Mouse (Mus musculus) limb, embryonic 15.5 days (tissue): ENCODE data around the gene Afp. TPM values are rescaled to one million over a fixed set of nuclear protein-coding genes. Genes with fewer than 3 reads are reported as not detected.

Experiments used
- ATAC-seq: fragments of 200-750 bp; cut with Nextera tagmentation; 2 replicates; pipeline ENCODE4 v1.8.0; 2017; ENCODE audit warnings: low read depth, moderate TSS enrichment; ENCODE audit not compliant: insufficient number of reproducible peaks, low FRiP score, low TSS enrichment
- H3K27ac ChIP-seq: fragments of 300-500 bp; sonication (generic); 2 replicates; pipeline ENCODE4 v1.5.1; 2015; ENCODE audit warnings: moderate library complexity, mild to moderate bottlenecking, inconsistent platforms
- H3K27me3 ChIP-seq: fragments of 300-500 bp; sonication (generic); 2 replicates; pipeline ENCODE4 v1.6.1; 2015; ENCODE audit warnings: inconsistent platforms
- H3K36me3 ChIP-seq: fragments of 300-500 bp; sonication (generic); 2 replicates; pipeline ENCODE4 v1.6.1; 2015; ENCODE audit warnings: inconsistent platforms
- H3K4me1 ChIP-seq: fragments of 300-500 bp; sonication (generic); 2 replicates; pipeline ENCODE4 v1.6.1; 2015; ENCODE audit warnings: inconsistent platforms
- H3K4me2 ChIP-seq: fragments of 300-500 bp; sonication (generic); 2 replicates; pipeline ENCODE4 v1.6.1; 2015; ENCODE audit warnings: mild to moderate bottlenecking, inconsistent platforms
- H3K4me3 ChIP-seq: fragments of 300-500 bp; sonication (generic); 2 replicates; pipeline ENCODE4 v1.5.1; 2015; ENCODE audit warnings: mild to moderate bottlenecking, inconsistent platforms
- H3K9ac ChIP-seq: fragments of 300-500 bp; sonication (generic); 2 replicates; pipeline ENCODE4 v1.6.1; 2015; ENCODE audit warnings: inconsistent platforms
- H3K9me3 ChIP-seq: fragments of 300-500 bp; sonication (generic); 2 replicates; pipeline ENCODE4 v1.6.1; 2016; ENCODE audit warnings: inconsistent platforms
- WGBS: fragments of 180-500 bp; shearing (Covaris S2); methylation state at CpG from one replicate; pipeline ENCODE4 v1.1.7; 2015; 5-methylcytosine and 5-hydroxymethylcytosine counted together
- polyA plus RNA-seq: library from polyadenylated mRNA; unstranded; fragments of >200 nt; fragmentation: Nextera tagmentation; extraction: Ambion mirVana; gene quantifications from 2 replicates; pipeline ENCODE4 v1.2.1, GENCODE M21; 2015

Afp gene
- polyA plus RNA-seq, 1 experiment from 2014 or later: 26.6 TPM

DNA sequence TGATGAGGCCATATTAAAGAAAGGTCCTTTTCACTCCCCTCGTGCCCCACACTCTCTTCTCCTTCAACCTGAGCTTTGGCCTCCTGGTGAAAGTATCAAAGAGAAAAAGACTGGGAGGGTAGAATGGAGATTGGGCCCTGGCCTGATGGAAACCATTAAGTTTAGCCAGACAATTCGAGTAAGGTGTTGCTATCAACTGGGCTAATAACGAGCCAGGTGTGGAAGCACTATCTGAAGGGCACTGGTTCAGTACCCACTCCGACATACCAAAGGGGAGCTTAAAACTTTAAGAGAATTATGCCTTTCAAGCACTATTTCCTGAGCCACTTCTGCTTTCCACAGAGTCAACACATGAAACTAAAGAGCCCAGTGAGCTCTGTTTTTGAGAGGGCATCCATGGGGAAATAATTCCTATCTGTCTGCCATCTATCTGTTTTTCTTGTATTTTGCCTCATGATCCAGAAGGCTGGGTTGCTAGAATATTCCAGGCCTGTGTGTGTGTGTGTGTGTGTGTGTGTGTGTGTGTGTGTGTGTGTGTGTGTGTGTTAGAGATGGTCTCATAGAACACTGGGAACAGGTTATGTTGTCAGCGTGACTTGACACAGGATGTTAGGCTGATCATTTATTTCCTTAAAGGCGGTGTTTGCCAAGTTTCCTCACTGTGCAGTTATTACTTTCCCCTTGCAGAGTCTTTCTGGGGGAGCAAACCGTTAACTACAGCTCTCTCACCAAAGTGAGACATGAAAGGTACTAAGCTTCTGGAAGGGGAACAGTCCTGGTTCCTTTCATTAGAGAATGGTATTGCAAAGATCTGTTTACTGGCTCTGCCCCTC, 13.0 kb upstream of the Afp start:
- no peaks in the 10 kb centered on the region for H3K27me3 ChIP-seq
- H3K4me3 ChIP-seq: no peak overlapping the region
- H3K9me3 ChIP-seq: no peaks in the 10 kb centered on the region
- H3K4me2 ChIP-seq: no peak overlapping the region
- no peaks in the 10 kb centered on the region for H3K36me3 ChIP-seq
- no peak overlapping the region for H3K27ac ChIP-seq
- H3K9ac ChIP-seq: no peak overlapping the region
- ATAC-seq: no peak
- no peaks in the 10 kb centered on the region for H3K4me1 ChIP-seq
- 47% methylated on average over 7 of the region's 7 CpGs for WGBS

DNA sequence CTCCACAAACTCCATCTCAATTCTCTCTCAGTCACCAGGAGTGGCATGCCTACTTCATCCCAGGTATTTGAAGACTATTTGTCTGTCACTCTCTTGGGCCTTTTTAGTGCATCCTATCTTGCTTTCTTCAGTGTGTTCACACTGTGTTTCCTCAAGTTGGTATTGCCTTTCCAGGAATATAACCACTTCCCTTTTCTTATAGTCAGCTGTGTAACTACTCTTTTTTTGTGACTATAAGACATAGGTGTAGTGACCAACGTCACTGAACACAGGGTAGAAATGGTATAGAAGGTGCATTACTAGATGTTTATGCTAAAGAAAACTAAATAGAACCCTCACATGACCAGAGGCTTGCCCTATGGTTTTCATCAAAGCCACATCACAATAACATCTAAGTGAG, 11.7 kb upstream of the Afp start:
- no peaks in the 10 kb centered on the region for H3K27me3 ChIP-seq
- H3K4me2 ChIP-seq: no peak overlapping the region
- no peak for ATAC-seq
- no peaks in the 10 kb centered on the region for H3K4me1 ChIP-seq
- WGBS: 81% methylated on average over 1 of the region's 1 CpGs
- H3K36me3 ChIP-seq: no peaks in the 10 kb centered on the region
- no peaks in the 10 kb centered on the region for H3K9me3 ChIP-seq
- H3K9ac ChIP-seq: no peak overlapping the region
- no peak overlapping the region for H3K4me3 ChIP-seq
- H3K27ac ChIP-seq: no peak overlapping the region

DNA sequence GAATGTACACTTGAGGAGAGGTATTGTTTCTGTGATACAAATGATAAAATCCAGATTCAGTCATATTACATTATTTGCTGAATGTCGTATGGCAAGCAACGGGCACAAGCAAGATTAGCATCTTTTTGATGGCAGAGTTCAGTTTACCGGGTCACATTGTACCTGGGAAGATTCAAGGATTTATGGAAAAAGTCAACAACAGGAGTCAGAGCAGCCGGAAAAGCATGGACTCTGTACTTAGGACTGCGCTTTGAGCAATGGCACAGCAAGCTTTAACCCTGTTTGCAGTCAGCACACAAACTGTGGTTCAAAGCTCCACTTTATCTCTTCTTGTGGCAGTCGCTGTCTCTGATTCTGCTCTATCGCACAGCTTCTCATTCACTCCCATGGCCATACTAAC, 4.9 kb upstream of the Afp start:
- no peaks in the 10 kb centered on the region for H3K27me3 ChIP-seq
- 88% methylated on average over 7 of the region's 7 CpGs for WGBS
- H3K36me3 ChIP-seq: no peaks in the 10 kb centered on the region
- ATAC-seq: no peak
- H3K9me3 ChIP-seq: no peaks in the 10 kb centered on the region
- no peak overlapping the region for H3K4me3 ChIP-seq
- no peak overlapping the region for H3K9ac ChIP-seq
- H3K27ac ChIP-seq: no peak overlapping the region
- H3K4me1 ChIP-seq: no peaks in the 10 kb centered on the region
- no peak overlapping the region for H3K4me2 ChIP-seq

DNA sequence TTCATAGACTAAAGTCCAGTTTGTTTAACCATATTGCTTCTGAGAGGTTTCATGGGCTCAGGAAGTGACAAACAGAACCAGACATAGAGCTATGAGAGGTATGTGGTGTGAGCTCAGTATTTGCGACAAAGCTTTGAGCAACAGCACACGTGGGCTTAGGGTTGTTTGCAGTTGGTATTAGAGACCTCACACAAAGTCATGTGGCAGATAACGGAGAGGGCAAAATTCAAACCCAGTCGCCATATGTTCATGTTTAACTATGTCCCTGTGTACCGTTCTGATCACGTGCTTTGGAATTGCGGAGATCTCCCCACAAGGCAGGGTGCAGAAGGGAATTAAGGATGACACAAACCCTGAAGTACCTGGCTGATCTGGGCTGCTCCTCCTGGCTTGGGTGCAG, 2.2 kb upstream of the Afp start:
- H3K36me3 ChIP-seq: no peaks in the 10 kb centered on the region
- no peaks in the 10 kb centered on the region for H3K9me3 ChIP-seq
- no peaks in the 10 kb centered on the region for H3K27me3 ChIP-seq
- ATAC-seq: no peak
- H3K9ac ChIP-seq: no peak overlapping the region
- H3K27ac ChIP-seq: no peak overlapping the region
- H3K4me1 ChIP-seq: no peaks in the 10 kb centered on the region
- no peak overlapping the region for H3K4me3 ChIP-seq
- no peak overlapping the region for H3K4me2 ChIP-seq
- WGBS: 78% methylated on average over 7 of the region's 7 CpGs

DNA sequence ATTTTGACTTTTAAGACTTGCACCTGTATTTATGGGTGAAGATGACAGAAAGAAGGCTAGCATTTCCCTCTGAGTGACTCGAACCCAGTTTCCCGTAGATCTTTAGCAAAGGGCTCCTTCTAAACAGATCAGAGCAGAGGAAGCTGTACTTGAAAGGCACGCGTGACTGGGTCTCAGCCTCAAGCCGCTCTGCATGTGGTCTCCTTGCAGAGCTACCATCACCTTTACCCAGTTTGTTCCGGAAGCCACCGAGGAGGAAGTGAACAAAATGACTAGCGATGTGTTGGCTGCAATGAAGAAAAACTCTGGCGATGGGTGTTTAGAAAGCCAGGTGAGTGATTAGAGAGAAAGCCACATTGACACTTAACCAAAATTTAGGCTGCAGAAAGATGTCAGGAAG, 1.9 kb downstream of the Afp start:
- no peak overlapping the region for H3K9ac ChIP-seq
- H3K27me3 ChIP-seq: no peaks in the 10 kb centered on the region
- H3K9me3 ChIP-seq: no peaks in the 10 kb centered on the region
- H3K27ac ChIP-seq: no peak overlapping the region
- H3K36me3 ChIP-seq: no peaks in the 10 kb centered on the region
- no peak overlapping the region for H3K4me3 ChIP-seq
- no peaks in the 10 kb centered on the region for H3K4me1 ChIP-seq
- no peak for ATAC-seq
- WGBS: 79% methylated on average over 9 of the region's 9 CpGs
- H3K4me2 ChIP-seq: no peak overlapping the region

DNA sequence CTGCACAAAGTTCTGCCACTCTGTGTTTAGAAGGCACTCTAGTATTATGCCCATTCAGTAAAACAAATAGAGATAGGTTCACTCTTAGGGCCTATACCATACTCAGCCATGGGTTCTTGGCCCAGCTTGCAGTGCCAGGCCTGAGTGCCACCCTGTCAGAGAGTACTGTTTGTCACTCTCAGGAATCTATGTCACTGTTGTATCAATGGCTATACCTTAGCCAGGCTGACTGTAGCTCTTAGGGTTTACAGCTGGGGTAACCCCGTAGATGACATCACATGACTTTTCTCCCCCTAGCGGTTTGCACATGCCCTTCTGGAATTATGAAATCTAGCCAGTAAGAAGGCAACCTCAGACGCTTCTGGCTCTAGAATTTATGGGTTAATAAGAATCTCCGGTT, 3.8 kb downstream of the Afp start:
- no peaks in the 10 kb centered on the region for H3K36me3 ChIP-seq
- H3K9ac ChIP-seq: no peak overlapping the region
- H3K27ac ChIP-seq: no peak overlapping the region
- no peaks in the 10 kb centered on the region for H3K9me3 ChIP-seq
- no peaks in the 10 kb centered on the region for H3K4me1 ChIP-seq
- H3K4me3 ChIP-seq: no peak overlapping the region
- WGBS: 84% methylated on average over 4 of the region's 4 CpGs
- no peak overlapping the region for H3K4me2 ChIP-seq
- no peak for ATAC-seq
- H3K27me3 ChIP-seq: no peaks in the 10 kb centered on the region

DNA sequence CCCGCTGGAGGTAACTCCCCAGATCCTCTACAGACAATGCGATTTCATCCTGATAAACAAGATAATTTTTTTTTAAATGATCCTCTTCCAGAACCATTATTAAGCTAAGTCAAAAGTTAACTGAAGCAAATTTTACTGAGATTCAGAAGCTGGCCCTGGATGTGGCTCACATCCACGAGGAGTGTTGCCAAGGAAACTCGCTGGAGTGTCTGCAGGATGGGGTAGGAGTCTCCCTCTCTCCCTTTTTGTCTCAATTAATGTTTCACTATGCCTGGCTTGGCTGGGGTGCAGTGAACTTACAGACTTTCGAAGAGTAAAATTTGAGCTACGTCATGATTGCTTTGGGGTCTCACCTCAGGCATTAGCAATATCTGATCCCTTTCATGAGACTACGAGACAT, 9.0 kb downstream of the Afp start:
- no peak overlapping the region for H3K4me2 ChIP-seq
- no peak overlapping the region for H3K4me3 ChIP-seq
- no peak overlapping the region for H3K9ac ChIP-seq
- H3K27me3 ChIP-seq: no peaks in the 10 kb centered on the region
- H3K27ac ChIP-seq: no peak overlapping the region
- H3K4me1 ChIP-seq: no peaks in the 10 kb centered on the region
- H3K36me3 ChIP-seq: no peaks in the 10 kb centered on the region
- 71% methylated on average over 7 of the region's 7 CpGs for WGBS
- H3K9me3 ChIP-seq: no peaks in the 10 kb centered on the region
- ATAC-seq: no peak

DNA sequence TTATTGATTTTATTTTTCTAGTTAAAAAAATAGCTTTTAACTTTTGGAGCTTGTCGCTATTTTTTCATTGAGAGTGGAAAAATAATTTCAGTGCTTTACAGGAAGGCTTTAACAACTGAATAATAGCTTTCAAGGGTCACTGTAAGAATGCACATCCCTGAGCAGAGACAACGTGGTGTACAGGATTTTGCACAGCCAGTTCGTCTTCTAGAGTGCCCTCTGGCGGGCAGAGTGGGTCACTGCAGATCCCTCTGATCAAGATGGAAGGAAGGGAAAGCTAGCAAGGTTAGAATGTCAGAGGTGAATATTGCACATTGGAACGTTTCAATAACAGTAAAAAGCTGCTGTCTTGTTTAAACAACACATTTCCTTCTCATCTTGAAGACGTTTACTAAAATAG, 10.2 kb downstream of the Afp start:
- Histone ChIP-seq H3K4me3 (no peak overlapping the region), H3K4me2 (no peak overlapping the region), H3K27ac (no peak overlapping the region), H3K36me3 (no peaks in the 10 kb centered on the region), H3K9ac (no peak overlapping the region), H3K27me3 (no peaks in the 10 kb centered on the region), H3K9me3 (no peaks in the 10 kb centered on the region), H3K4me1 (no peaks in the 10 kb centered on the region)
- ATAC-seq: no peak
- WGBS: 3% methylated on average over 6 of the region's 6 CpGs

DNA sequence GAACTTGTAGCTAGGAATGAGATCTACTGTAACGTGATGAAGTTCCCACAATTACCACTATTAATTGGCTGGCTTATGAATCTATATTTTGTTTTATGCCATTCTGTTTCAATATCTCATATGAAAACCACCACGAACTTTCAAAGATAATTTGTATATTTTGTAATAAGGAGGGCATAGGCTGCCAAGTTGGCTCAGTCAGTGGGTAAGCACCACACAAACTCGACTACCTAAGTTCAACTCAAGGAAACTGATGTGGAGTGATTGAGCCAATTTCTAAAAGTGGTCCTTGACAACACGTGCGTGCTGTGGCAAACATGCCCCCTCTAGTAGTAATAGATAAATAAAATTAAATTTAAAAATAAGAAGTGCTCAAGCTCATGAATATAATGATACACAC, 11.2 kb downstream of the Afp start:
- Histone ChIP-seq H3K4me2 (no peak overlapping the region), H3K4me3 (no peak overlapping the region), H3K4me1 (no peaks in the 10 kb centered on the region), H3K9me3 (no peaks in the 10 kb centered on the region), H3K27ac (no peak overlapping the region), H3K9ac (no peak overlapping the region), H3K36me3 (no peaks in the 10 kb centered on the region), H3K27me3 (no peaks in the 10 kb centered on the region)
- ATAC-seq: no peak
- WGBS: 88% methylated on average over 5 of the region's 5 CpGs

DNA sequence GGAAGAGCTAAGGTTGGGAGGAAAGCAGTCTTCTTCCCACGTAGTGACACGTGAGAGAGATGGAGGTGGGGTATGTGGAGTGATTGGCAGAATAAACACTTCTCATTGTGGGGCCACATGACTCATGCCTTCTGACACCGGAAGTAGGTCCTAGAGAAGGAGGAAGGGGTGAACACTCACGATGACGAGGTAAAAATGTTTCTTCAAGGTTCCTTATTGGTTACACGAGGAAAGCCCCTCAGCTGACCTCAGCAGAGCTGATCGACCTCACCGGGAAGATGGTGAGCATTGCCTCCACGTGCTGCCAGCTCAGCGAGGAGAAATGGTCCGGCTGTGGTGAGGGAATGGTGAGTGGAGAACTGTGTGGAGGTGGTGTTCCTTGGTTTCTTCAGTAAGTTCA, 14.2 kb downstream of the Afp start:
- no peaks in the 10 kb centered on the region for H3K9me3 ChIP-seq
- no peaks in the 10 kb centered on the region for H3K4me1 ChIP-seq
- no peak overlapping the region for H3K9ac ChIP-seq
- no peaks in the 10 kb centered on the region for H3K36me3 ChIP-seq
- H3K4me2 ChIP-seq: no peak overlapping the region
- 74% methylated on average over 11 of the region's 11 CpGs for WGBS
- H3K27ac ChIP-seq: no peak overlapping the region
- no peak overlapping the region for H3K4me3 ChIP-seq
- H3K27me3 ChIP-seq: no peaks in the 10 kb centered on the region
- no peak for ATAC-seq

DNA sequence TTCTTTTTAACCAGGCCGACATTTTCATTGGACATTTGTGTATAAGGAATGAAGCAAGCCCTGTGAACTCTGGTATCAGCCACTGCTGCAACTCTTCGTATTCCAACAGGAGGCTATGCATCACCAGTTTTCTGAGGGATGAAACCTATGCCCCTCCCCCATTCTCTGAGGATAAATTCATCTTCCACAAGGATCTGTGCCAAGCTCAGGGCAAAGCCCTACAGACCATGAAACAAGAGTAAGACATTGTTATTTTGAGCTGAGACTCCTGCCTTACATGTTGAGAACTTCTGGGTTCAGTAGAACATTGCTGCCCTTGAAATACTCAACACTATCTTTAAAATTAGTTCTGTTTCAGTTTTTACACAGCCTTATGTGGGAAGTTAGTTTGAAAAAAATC, 16.0 kb downstream of the Afp start:
- H3K4me3 ChIP-seq: no peak overlapping the region
- H3K36me3 ChIP-seq: no peaks in the 10 kb centered on the region
- no peaks in the 10 kb centered on the region for H3K4me1 ChIP-seq
- no peaks in the 10 kb centered on the region for H3K9me3 ChIP-seq
- no peaks in the 10 kb centered on the region for H3K27me3 ChIP-seq
- no peak overlapping the region for H3K27ac ChIP-seq
- H3K4me2 ChIP-seq: no peak overlapping the region
- 76% methylated on average over 2 of the region's 2 CpGs for WGBS
- ATAC-seq: no peak
- H3K9ac ChIP-seq: no peak overlapping the region

DNA sequence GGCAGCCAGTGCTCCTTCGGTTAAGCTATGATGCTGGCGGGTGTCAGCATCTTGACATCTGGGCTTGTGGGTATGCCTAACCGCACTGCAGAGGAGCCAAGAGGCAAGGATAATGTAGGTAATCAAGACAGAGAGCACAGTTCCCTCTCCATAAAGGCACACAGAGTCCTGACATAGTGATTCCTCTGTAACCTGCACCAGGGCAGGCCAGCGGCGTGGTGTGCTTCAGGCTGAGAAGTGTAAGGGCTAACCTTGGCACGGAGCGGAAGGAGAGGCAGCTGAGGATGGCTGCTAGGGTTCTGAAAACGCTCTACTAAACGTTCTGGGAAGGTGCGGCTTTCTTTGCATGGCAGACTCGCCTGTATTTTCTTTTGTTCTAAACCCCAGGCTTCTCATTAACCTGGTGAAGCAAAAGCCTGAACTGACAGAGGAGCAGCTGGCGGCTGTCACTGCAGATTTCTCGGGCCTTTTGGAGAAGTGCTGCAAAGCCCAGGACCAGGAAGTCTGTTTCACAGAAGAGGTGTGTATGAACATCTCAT, 16.9 kb downstream of the Afp start:
- Histone ChIP-seq H3K4me3 (no peak overlapping the region), H3K4me1 (no peaks in the 10 kb centered on the region), H3K36me3 (no peaks in the 10 kb centered on the region), H3K27ac (no peak overlapping the region), H3K4me2 (no peak overlapping the region), H3K27me3 (no peaks in the 10 kb centered on the region), H3K9ac (no peak overlapping the region), H3K9me3 (no peaks in the 10 kb centered on the region)
- 68% methylated on average over 13 of the region's 13 CpGs for WGBS
- ATAC-seq: no peak
